Mouse (Mus musculus) C2C12 (cell line): ENCODE data around the gene Armh3.

Experiments used
- CEBPB ChIP-seq: IDR thresholded peaks from one replicate; pipeline ENCODE4 v1.6.1; 2011; ENCODE audit warnings: low read depth, mild to moderate bottlenecking, control low read depth, moderate library complexity
- CTCF ChIP-seq: IDR thresholded peaks from one replicate; pipeline ENCODE4 v1.5.1; 2011; ENCODE audit not compliant: control insufficient read depth, insufficient read depth, insufficient read length
- MAX ChIP-seq: IDR thresholded peaks from one replicate; pipeline ENCODE4 v1.6.1; 2011; ENCODE audit warnings: mild to moderate bottlenecking, control low read depth
- MYOD1 ChIP-seq: IDR thresholded peaks from one replicate; pipeline ENCODE4 v1.6.1; 2011; ENCODE audit warnings: low read depth; ENCODE audit not compliant: control insufficient read depth, insufficient read length
- MYOG ChIP-seq: IDR thresholded peaks from one replicate; pipeline ENCODE4 v1.6.1; 2011; ENCODE audit not compliant: control insufficient read depth, insufficient read length; ENCODE audit errors: extremely low read depth
- USF1 ChIP-seq: IDR thresholded peaks from one replicate; pipeline ENCODE4 v1.6.1; 2011; ENCODE audit warnings: low read depth, mild to moderate bottlenecking, control low read depth, moderate library complexity

DNA sequence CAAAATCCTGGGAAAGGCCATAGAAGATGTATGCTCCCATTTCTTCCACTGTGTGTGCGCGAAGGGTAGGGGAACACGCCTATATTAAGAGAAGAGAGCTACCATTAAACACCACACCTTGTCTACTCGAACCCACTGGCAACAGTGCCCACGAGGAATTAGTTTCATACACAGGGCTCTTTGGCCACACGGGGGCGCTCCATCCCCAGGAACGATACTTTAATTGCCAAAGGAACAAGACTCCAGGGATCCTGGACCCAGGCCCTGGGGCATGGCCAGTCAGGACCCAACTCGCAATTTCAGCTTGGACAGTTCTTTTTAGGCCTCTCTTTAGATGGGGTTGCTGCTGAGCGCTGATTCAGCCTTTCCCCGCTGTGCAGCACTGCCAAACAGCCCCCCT is 185.0 kb downstream of the Armh3 start:
- peak; percentile 41 for TF ChIP-seq CTCF
- no peak for TF ChIP-seq MAX
- no peak for TF ChIP-seq MYOD1
- no peak for TF ChIP-seq MYOG
- no peak for TF ChIP-seq CEBPB
- no peak for TF ChIP-seq USF1
